Mouse (Mus musculus) midbrain, embryonic 12.5 days (tissue): ENCODE measurements at regions not wholly inside any gene's neighbourhood (a gene's known extent, or its start where the extent isn't known, plus 50 kb on each side); places are given as distances from the start of the nearest gene placed in this dataset.
A peak's percentile ranks its signal among the peaks of the same experiment; 100 is the strongest.
"Not testable (repeated sequence)": the region's sequence is repeated elsewhere in the genome, so short reads cannot be mapped to it uniquely, and the experiment has no call there.

Experiments
- ATAC-seq: fragments of 200-750 bp; cut with Nextera tagmentation; 2 replicates; pipeline ENCODE4 v1.8.0; 2017; ENCODE audit warnings: low read depth, moderate TSS enrichment, moderate library complexity; ENCODE audit not compliant: low FRiP score
- H3K27ac ChIP-seq: fragments of 300-500 bp; sonication (generic); replicated peaks from 2 replicates; pipeline ENCODE4 v1.5.1; 2016; ENCODE audit warnings: mild to moderate bottlenecking
- H3K27me3 ChIP-seq: fragments of 300-500 bp; sonication (generic); 2 replicates; pipeline ENCODE4 v1.6.1; 2016; ENCODE audit warnings: mild to moderate bottlenecking
- H3K36me3 ChIP-seq: fragments of 300-500 bp; sonication (generic); 2 replicates; pipeline ENCODE4 v1.6.1; 2016
- H3K4me1 ChIP-seq: fragments of 300-500 bp; sonication (generic); 2 replicates; pipeline ENCODE4 v1.6.1; 2016
- H3K4me2 ChIP-seq: fragments of 300-500 bp; sonication (generic); replicated peaks from 2 replicates; pipeline ENCODE4 v1.6.1; 2016; ENCODE audit warnings: mild to moderate bottlenecking, moderate library complexity
- H3K4me3 ChIP-seq: fragments of 300-500 bp; sonication (generic); 2 replicates; pipeline ENCODE4 v1.5.1; 2016; ENCODE audit warnings: mild to moderate bottlenecking
- H3K9ac ChIP-seq: fragments of 300-500 bp; sonication (generic); replicated peaks from 2 replicates; pipeline ENCODE4 v1.6.1; 2016; ENCODE audit warnings: mild to moderate bottlenecking, moderate library complexity
- H3K9me3 ChIP-seq: fragments of 300-500 bp; sonication (generic); 2 replicates; pipeline ENCODE4 v1.6.1; 2016; ENCODE audit warnings: mild to moderate bottlenecking
- WGBS: fragments of 180-500 bp; shearing (Covaris S2); methylation state at CpG from one replicate; pipeline ENCODE4 v1.1.7; 2016; 5-methylcytosine and 5-hydroxymethylcytosine counted together

- no peak for ATAC-seq
- Histone ChIP-seq H3K36me3 (no peaks in the 10 kb centered on the region), H3K4me1 (peaks cover 3% of the 10 kb centered on the region; the same call in 1 of the 2 replicates), H3K27me3 (no peaks in the 10 kb centered on the region), H3K4me3 (no peak overlapping the region), H3K4me2 (no peak overlapping the region), H3K9me3 (peaks cover 10% of the 10 kb centered on the region), H3K9ac (no peak overlapping the region), H3K27ac (no peak overlapping the region)
Observed at GRCm38 (mm10) chr6:37795001-37795400, 75.6 kb upstream of the Trim24 start.

GRCm38 (mm10) chr6:37803231-37803630, 67.4 kb upstream of the Trim24 start:
- Histone ChIP-seq H3K27ac (no peak overlapping the region), H3K4me3 (no peak overlapping the region), H3K9me3 (no peaks in the 10 kb centered on the region), H3K9ac (no peak overlapping the region), H3K27me3 (no peaks in the 10 kb centered on the region), H3K4me2 (no peak overlapping the region), H3K36me3 (no peaks in the 10 kb centered on the region), H3K4me1 (no peaks in the 10 kb centered on the region)
- 90% methylated on average over 5 of the region's 5 CpGs for WGBS
- no peak for ATAC-seq

GRCm38 (mm10) chr6:37805896-37806295, 64.7 kb upstream of the Trim24 start:
- 98% methylated on average over 24 of the region's 24 CpGs for WGBS
- H3K4me3 ChIP-seq, H3K9me3 ChIP-seq, ATAC-seq, H3K27me3 ChIP-seq, H3K4me2 ChIP-seq, H3K36me3 ChIP-seq, H3K9ac ChIP-seq, H3K27ac ChIP-seq, H3K4me1 ChIP-seq: not testable (repeated sequence)

- not testable (repeated sequence) for H3K36me3 ChIP-seq, H3K4me3 ChIP-seq, H3K4me1 ChIP-seq, H3K9ac ChIP-seq, H3K9me3 ChIP-seq, H3K27me3 ChIP-seq, H3K27ac ChIP-seq, H3K4me2 ChIP-seq
- ATAC-seq: peak; percentile 65; the same call in 1 of the 2 replicates
- 71% methylated on average over 1 of the region's 10 CpGs for WGBS
Observed at GRCm38 (mm10) chr6:37806529-37807191, 64.0 kb upstream of the Trim24 start.

GRCm38 (mm10) chr6:37815218-37815617, 55.4 kb upstream of the Trim24 start:
- WGBS: 66% methylated on average over 2 of the region's 2 CpGs
- H3K27me3 ChIP-seq: not testable (repeated sequence)

More at GRCm38 (mm10) chr6:37815218-37815617, 55.4 kb upstream of the Trim24 start:
- not testable (repeated sequence) for H3K27ac ChIP-seq, ATAC-seq, H3K36me3 ChIP-seq, H3K4me3 ChIP-seq, H3K4me1 ChIP-seq, H3K9ac ChIP-seq, H3K9me3 ChIP-seq, H3K4me2 ChIP-seq
